Mouse (Mus musculus) neural tube, embryonic 12.5 days (tissue): Measurements from ENCODE around the gene Gtf3c3. TPM values are rescaled to one million over a fixed set of nuclear protein-coding genes. Genes with fewer than 3 reads are reported as not detected.

ENCODE experiments used
- ATAC-seq: fragments of 200-750 bp; cut with Nextera tagmentation; 2 replicates; pipeline ENCODE4 v1.8.0; 2017; ENCODE audit warnings: low read depth, mild to moderate bottlenecking, moderate TSS enrichment, moderate library complexity; ENCODE audit not compliant: low FRiP score
- H3K27ac ChIP-seq: fragments of 300-500 bp; sonication (generic); 2 replicates; pipeline ENCODE4 v1.5.1; 2016
- H3K27me3 ChIP-seq: fragments of 300-500 bp; sonication (generic); replicated peaks from 2 replicates; pipeline ENCODE4 v1.6.1; 2016; ENCODE audit warnings: mild to moderate bottlenecking
- H3K36me3 ChIP-seq: fragments of 300-500 bp; sonication (generic); 2 replicates; pipeline ENCODE4 v1.6.1; 2016; ENCODE audit warnings: mild to moderate bottlenecking
- H3K4me1 ChIP-seq: fragments of 300-500 bp; sonication (generic); 2 replicates; pipeline ENCODE4 v1.6.1; 2016
- H3K4me2 ChIP-seq: fragments of 300-500 bp; sonication (generic); replicated peaks from 2 replicates; pipeline ENCODE4 v1.6.1; 2016; ENCODE audit warnings: mild to moderate bottlenecking
- H3K4me3 ChIP-seq: fragments of 300-500 bp; sonication (generic); 2 replicates; pipeline ENCODE4 v1.5.1; 2016
- H3K9ac ChIP-seq: fragments of 300-500 bp; sonication (generic); 2 replicates; pipeline ENCODE4 v1.6.1; 2016; ENCODE audit warnings: mild to moderate bottlenecking
- H3K9me3 ChIP-seq: fragments of 300-500 bp; sonication (generic); 2 replicates; pipeline ENCODE4 v1.6.1; 2016; ENCODE audit warnings: mild to moderate bottlenecking
- WGBS: fragments of 180-500 bp; shearing (Covaris S2); methylation state at CpG from one replicate; pipeline ENCODE4 v1.1.7; 2016; 5-methylcytosine and 5-hydroxymethylcytosine counted together
- polyA plus RNA-seq: library from polyadenylated mRNA; unstranded; fragments of >200 nt; fragmentation: Nextera tagmentation; extraction: Ambion mirVana; gene quantifications from 2 replicates; pipeline ENCODE4 v1.2.1, GENCODE M21; 2016

Gene Gtf3c3
- polyA plus RNA-seq, 1 experiment from 2014 or later, result 27.7 TPM

DNA sequence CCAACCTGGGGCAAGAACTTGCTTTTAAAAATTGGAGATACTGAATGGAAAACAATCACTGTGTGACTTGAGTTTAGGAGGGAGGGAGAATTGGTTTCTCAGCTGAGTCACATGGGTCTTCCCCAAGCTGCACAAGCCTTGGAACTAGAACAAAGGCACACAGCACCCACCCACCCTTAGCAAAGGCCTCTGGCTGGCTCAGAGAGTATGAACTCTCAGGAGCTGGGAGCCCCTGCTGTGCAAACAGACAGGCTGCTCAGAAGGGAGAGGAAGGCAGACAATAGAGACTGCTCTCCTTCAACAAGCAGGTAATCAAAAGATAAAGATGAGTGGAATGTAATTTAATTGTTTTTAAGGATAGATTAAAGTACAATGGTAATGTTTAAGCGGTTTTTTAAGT is 54.5 kb downstream of the Gtf3c3 start:
- no peak overlapping the region for H3K4me3 ChIP-seq
- no peaks in the 10 kb centered on the region for H3K27me3 ChIP-seq
- no peaks in the 10 kb centered on the region for H3K9me3 ChIP-seq
- WGBS, result 30% methylated on average over 1 of the region's 1 CpGs
- no peak for ATAC-seq
- no peak overlapping the region for H3K9ac ChIP-seq
- no peak overlapping the region for H3K27ac ChIP-seq
- peaks cover 5% of the 10 kb centered on the region; the same call in 1 of the 2 replicates for H3K36me3 ChIP-seq
- H3K4me2 ChIP-seq, result no peak overlapping the region
- H3K4me1 ChIP-seq, result no peaks in the 10 kb centered on the region

- no peaks in the 10 kb centered on the region for H3K4me1 ChIP-seq
- H3K4me3 ChIP-seq, result no peak overlapping the region
- H3K27me3 ChIP-seq, result no peaks in the 10 kb centered on the region
- H3K9ac ChIP-seq, result no peak overlapping the region
- H3K27ac ChIP-seq, result no peak overlapping the region
- H3K4me2 ChIP-seq, result no peak overlapping the region
- WGBS, result 89% methylated on average over 9 of the region's 9 CpGs
- H3K36me3 ChIP-seq, result peaks cover 5% of the 10 kb centered on the region; the same call in 1 of the 2 replicates
- H3K9me3 ChIP-seq, result no peaks in the 10 kb centered on the region
- peak; percentile 8; the same call in 1 of the 2 replicates for ATAC-seq
These were observed 57.5 kb downstream of the Gtf3c3 start for GRCm38 (mm10) chr1:54380978-54381914.

DNA sequence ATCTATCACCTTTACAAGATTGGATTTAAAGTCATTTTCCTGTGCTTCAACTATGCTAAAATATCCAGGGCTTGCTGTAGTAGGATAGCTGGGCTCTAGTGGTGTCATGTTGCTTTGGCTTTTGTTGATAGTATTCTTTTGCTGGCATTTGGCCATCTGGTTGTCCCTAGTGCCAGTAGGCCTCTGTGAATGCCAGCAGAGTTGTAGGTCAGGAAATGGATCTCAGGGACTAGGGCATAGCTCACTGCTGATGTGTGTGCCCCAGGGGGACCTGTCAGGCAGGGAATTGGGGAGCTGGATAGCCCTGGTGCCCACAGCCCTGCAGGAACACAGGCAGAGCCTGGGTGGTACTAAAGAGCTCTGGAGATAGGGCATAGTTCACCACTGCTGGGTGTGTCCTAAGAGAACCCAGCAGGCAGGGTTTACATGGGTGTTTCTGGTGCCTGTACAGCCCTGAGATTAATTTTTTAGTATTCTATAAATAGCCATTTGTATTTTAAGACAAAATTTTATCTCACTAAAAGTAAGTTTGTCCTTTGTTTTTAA is 61.2 kb downstream of the Gtf3c3 start:
- Histone ChIP-seq H3K9me3 (no peaks in the 10 kb centered on the region), H3K4me3 (no peak overlapping the region), H3K27ac (no peak overlapping the region), H3K9ac (no peak overlapping the region), H3K27me3 (no peaks in the 10 kb centered on the region), H3K4me1 (no peaks in the 10 kb centered on the region), H3K4me2 (no peak overlapping the region), H3K36me3 (peaks cover 5% of the 10 kb centered on the region; the same call in 1 of the 2 replicates)
- ATAC-seq, result no peak

DNA sequence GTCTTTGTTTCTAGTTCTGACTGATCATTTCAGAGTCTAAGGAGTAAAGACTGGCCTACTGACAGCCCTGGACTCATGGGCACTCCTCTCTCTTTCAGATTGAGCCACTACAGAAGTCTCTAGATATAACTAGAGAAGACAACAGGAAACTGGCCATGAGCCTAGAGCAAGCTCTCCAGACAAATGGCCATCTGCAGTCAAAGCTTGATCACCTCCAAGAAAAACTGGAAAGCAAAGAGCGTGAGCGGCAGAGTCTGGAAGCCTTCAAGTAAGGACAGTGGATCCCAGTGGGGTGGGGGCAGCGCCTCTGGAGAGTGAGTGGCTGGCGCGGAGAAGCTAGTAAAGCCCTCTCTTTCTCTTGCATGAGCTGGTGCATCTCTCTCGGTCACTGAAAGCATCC is 82.2 kb downstream of the Gtf3c3 start:
- no peak overlapping the region for H3K9ac ChIP-seq
- no peaks in the 10 kb centered on the region for H3K9me3 ChIP-seq
- H3K4me3 ChIP-seq, result no peak overlapping the region
- H3K36me3 ChIP-seq, result no peaks in the 10 kb centered on the region
- ATAC-seq, result no peak
- no peaks in the 10 kb centered on the region for H3K4me1 ChIP-seq
- no peaks in the 10 kb centered on the region for H3K27me3 ChIP-seq
- H3K27ac ChIP-seq, result no peak overlapping the region
- WGBS, result 87% methylated on average over 6 of the region's 6 CpGs
- no peak overlapping the region for H3K4me2 ChIP-seq

DNA sequence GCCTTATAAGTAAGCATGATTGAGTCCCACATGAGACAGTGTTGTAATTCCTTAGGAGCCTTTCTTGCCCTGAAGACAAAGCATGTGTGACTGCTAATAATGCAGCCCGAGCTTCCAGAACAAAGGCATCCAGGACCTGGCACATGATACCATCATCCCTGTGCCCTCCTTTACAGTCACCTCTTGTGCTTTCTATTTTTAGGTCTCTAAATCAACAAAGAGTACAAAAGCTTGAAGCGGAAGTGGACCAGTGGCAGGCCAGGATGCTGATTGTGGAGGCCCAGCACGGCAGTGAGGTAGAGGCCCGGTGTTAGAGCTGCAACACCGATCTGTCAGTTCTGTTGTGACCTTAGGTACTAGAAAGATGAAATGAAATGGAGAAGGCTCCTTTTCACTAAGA is 83.3 kb downstream of the Gtf3c3 start:
- Histone ChIP-seq H3K9me3 (no peaks in the 10 kb centered on the region), H3K4me3 (no peak overlapping the region), H3K27me3 (no peaks in the 10 kb centered on the region), H3K36me3 (no peaks in the 10 kb centered on the region), H3K27ac (no peak overlapping the region), H3K9ac (no peak overlapping the region), H3K4me1 (no peaks in the 10 kb centered on the region), H3K4me2 (no peak overlapping the region)
- WGBS, result 83% methylated on average over 5 of the region's 5 CpGs
- no peak for ATAC-seq

DNA sequence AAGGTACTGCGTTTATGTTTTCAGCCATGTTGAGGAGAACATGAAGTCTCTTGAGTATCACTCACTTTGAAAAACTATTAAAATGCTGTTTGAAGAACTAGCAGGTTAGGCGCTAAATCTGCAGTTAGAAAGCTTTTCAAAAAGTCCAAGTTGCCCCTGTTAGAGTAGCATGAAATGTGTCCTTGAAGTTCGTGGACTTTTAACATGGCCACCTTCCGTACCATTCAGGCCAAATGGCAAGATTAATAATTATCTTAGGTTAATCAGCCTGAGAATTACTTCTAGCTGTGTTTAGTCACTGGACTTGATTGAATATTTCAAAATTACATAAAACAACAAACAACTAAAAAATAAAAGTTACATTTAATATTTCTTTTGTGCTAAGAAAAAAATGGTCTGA is 84.0 kb downstream of the Gtf3c3 start:
- H3K4me1 ChIP-seq, result no peaks in the 10 kb centered on the region
- ATAC-seq, result no peak
- WGBS, result 94% methylated on average over 4 of the region's 4 CpGs

More for the DNA sequence above, 84.0 kb downstream of the Gtf3c3 start:
- Histone ChIP-seq H3K36me3 (no peaks in the 10 kb centered on the region), H3K9me3 (no peaks in the 10 kb centered on the region), H3K27ac (no peak overlapping the region), H3K4me3 (no peak overlapping the region), H3K9ac (no peak overlapping the region), H3K4me2 (no peak overlapping the region), H3K27me3 (no peaks in the 10 kb centered on the region)

Other genes starting within 250 kb of the Gtf3c3 start
- gene Hecw2, start 243.8 kb downstream of the Gtf3c3 start, polyA plus RNA-seq, result 8.0 and 8.3 TPM in 2 replicates
- 0.23 and 0.42 TPM in 2 replicates for gene Ccdc150, start 188.3 kb downstream of the Gtf3c3 start, polyA plus RNA-seq
- gene Pgap1, start 118.7 kb upstream of the Gtf3c3 start, polyA plus RNA-seq, result 12.4 and 15.0 TPM in 2 replicates